Mouse (Mus musculus): Measurements from ENCODE around the gene Stx7. TPM values are rescaled to one million over a fixed set of nuclear protein-coding genes. Genes with fewer than 3 reads are reported as not detected.

Gene Stx7
- total and polyA plus RNA-seq, 3 experiments = 36.1 to 37.7 TPM; not detected in 1

GRCm38 (mm10) chr10:24111116-24111778, 37.9 kb upstream of the Stx7 start:
- Histone ChIP-seq H3K79me2 (ENCODE audit: control insufficient read depth, insufficient read depth, low read length, poor library complexity) (no peaks in the 10 kb centered on the region), H3K9ac (ENCODE audit: control insufficient read depth, low read depth, low read length, poor library complexity, severe bottlenecking) (no peak overlapping the region), H3K27me3 (ENCODE audit: control insufficient read depth in 1 of 2, insufficient read depth in 2 of 2, low read length in 2 of 2) (peaks cover 0 to 2% of the 10 kb centered on the region in 2 experiments; a peak in 3 of 4 replicates), H3K9me3 (replicated peaks; ENCODE audit: insufficient read depth, low read length) (no peaks in the 10 kb centered on the region), H3K36me3 (ENCODE audit: control insufficient read depth in 1 of 2, insufficient read depth in 2 of 2, low read length in 2 of 2) (no peaks in the 10 kb centered on the region), H3K4me1 (ENCODE audit: control insufficient read depth in 1 of 2, insufficient read depth in 2 of 2, low read length in 2 of 2) (no peaks in the 10 kb centered on the region; a peak in 1 of 4 replicates), H3K4me3 (ENCODE audit: control insufficient read depth in 1 of 2, insufficient read depth in 1 of 2, low read depth in 2 of 2, low read length in 2 of 2) (no peak overlapping the region), H3K27ac (ENCODE audit: control insufficient read depth, low read depth, low read length) (no peak overlapping the region)
- peak; percentile 62 for DNase-seq (ENCODE audit: low read depth, low spot score)
- TF ChIP-seq CHD2 (IDR thresholded peaks at IDR 0.05; ENCODE audit: low read length) = no peak
- no peak for TF ChIP-seq ELF1 (IDR thresholded peaks at IDR 0.05; ENCODE audit: low read depth, low read length)
- no peak for TF ChIP-seq MEF2A (IDR thresholded peaks at IDR 0.05; ENCODE audit: extremely low read depth, insufficient replicate concordance, low read depth, low read length, poor library complexity, severe bottlenecking)
- no peak for TF ChIP-seq POLR2A (IDR thresholded peaks at IDR 0.05; ENCODE audit: control insufficient read depth in 1 of 2, insufficient read depth in 1 of 2, low read depth in 1 of 2, low read length in 2 of 2, poor library complexity in 1 of 2)
- TF ChIP-seq SIN3A (IDR thresholded peaks at IDR 0.05; ENCODE audit: low read length) = no peak
- TF ChIP-seq TBP (IDR thresholded peaks at IDR 0.05; ENCODE audit: low read depth, low read length) = no peak
- TF ChIP-seq TCF12 (IDR thresholded peaks at IDR 0.05; ENCODE audit: low read depth, low read length) = no peak
- TF ChIP-seq NRF1 (IDR thresholded peaks at IDR 0.05; ENCODE audit: insufficient read depth, low read depth, low read length, poor library complexity, severe bottlenecking) = no peak
- no peak for TF ChIP-seq ZMIZ1 (IDR thresholded peaks at IDR 0.05; ENCODE audit: low read depth, low read length)
- no peak for TF ChIP-seq ZKSCAN1 (IDR thresholded peaks at IDR 0.05; ENCODE audit: low read depth, low read length)
- TF ChIP-seq GABPA (IDR thresholded peaks at IDR 0.05; ENCODE audit: low read depth, low read length) = no peak
- TF ChIP-seq POLR2AphosphoS5 (IDR thresholded peaks at IDR 0.05; ENCODE audit: borderline replicate concordance, low read depth, low read length) = no peak
- no peak for TF ChIP-seq RCOR1 (IDR thresholded peaks at IDR 0.05; ENCODE audit: low read depth, low read length)
- TF ChIP-seq UBTF (IDR thresholded peaks at IDR 0.05; ENCODE audit: borderline replicate concordance, insufficient read depth, low read depth, low read length) = no peak
- no peak for TF ChIP-seq MXI1 (IDR thresholded peaks at IDR 0.05; ENCODE audit: low read depth, low read length)
- TF ChIP-seq ZC3H11A (IDR thresholded peaks at IDR 0.05; ENCODE audit: low read depth, low read length) = 0 out of 2 replicates have a peak, but pooled peaks have one; percentile 8
- no peak for TF ChIP-seq ZNF384 (IDR thresholded peaks at IDR 0.05; ENCODE audit: low read depth, low read length)
- TF ChIP-seq GATA1 (IDR thresholded peaks at IDR 0.05; ENCODE audit: low read depth, low read length) = no peak
- peak; percentile 42 for TF ChIP-seq RAD21 (IDR thresholded peaks at IDR 0.05; ENCODE audit: low read depth, low read length)
- TF ChIP-seq NELFE (IDR thresholded peaks at IDR 0.05; ENCODE audit: low read depth, low read length) = no peak
- TF ChIP-seq CTCF (IDR thresholded peaks at IDR 0.05 in 2 of 3, conservative IDR thresholded peaks at IDR 0.05 in 1 of 3; ENCODE audit: control insufficient read depth in 1 of 3, insufficient read depth in 1 of 3, low read depth in 2 of 3, low read length in 3 of 3, poor library complexity in 1 of 3, severe bottlenecking in 1 of 3) = peak; percentile 48 to 78 (median 73)
- TF ChIP-seq USF1 (IDR thresholded peaks at IDR 0.05; ENCODE audit: low read depth, low read length) = no peak
- TF ChIP-seq SMC3 (IDR thresholded peaks at IDR 0.05; ENCODE audit: low read depth, low read length) = peak; percentile 75
